Mouse (Mus musculus) limb, embryonic 12.5 days (tissue): ENCODE measurements around the gene Naaladl1. TPM values are rescaled to one million over a fixed set of nuclear protein-coding genes. Genes with fewer than 3 reads are reported as not detected.

ENCODE experiments used
- ATAC-seq: fragments of 200-750 bp; cut with Nextera tagmentation; 2 replicates; pipeline ENCODE4 v1.8.0; 2017; ENCODE audit warnings: low read depth, moderate TSS enrichment; ENCODE audit not compliant: insufficient number of reproducible peaks, insufficient read depth, low FRiP score, low TSS enrichment
- H3K27ac ChIP-seq: fragments of 300-500 bp; sonication (generic); 2 replicates; pipeline ENCODE4 v1.5.1; 2016; ENCODE audit warnings: mild to moderate bottlenecking, moderate library complexity
- H3K27me3 ChIP-seq: fragments of 300-500 bp; sonication (generic); 2 replicates; pipeline ENCODE4 v1.6.1; 2016; ENCODE audit warnings: mild to moderate bottlenecking, moderate library complexity
- H3K36me3 ChIP-seq: fragments of 300-500 bp; sonication (generic); 2 replicates; pipeline ENCODE4 v1.6.1; 2016; ENCODE audit warnings: mild to moderate bottlenecking, moderate library complexity
- H3K4me1 ChIP-seq: fragments of 300-500 bp; sonication (generic); replicated peaks from 2 replicates; pipeline ENCODE4 v1.6.1; 2016
- H3K4me2 ChIP-seq: fragments of 300-500 bp; sonication (generic); 2 replicates; pipeline ENCODE4 v1.6.1; 2016; ENCODE audit warnings: mild to moderate bottlenecking, moderate library complexity
- H3K4me3 ChIP-seq: fragments of 300-500 bp; sonication (generic); replicated peaks from 2 replicates; pipeline ENCODE4 v1.5.1; 2016; ENCODE audit warnings: mild to moderate bottlenecking
- H3K9ac ChIP-seq: fragments of 300-500 bp; sonication (generic); replicated peaks from 2 replicates; pipeline ENCODE4 v1.6.1; 2016; ENCODE audit warnings: mild to moderate bottlenecking, moderate library complexity
- H3K9me3 ChIP-seq: fragments of 300-500 bp; sonication (generic); 2 replicates; pipeline ENCODE4 v1.6.1; 2016; ENCODE audit warnings: mild to moderate bottlenecking, moderate library complexity
- WGBS: fragments of 180-500 bp; shearing (Covaris S2); methylation state at CpG from one replicate; pipeline ENCODE4 v1.1.7; 2016; 5-methylcytosine and 5-hydroxymethylcytosine counted together
- polyA plus RNA-seq: library from polyadenylated mRNA; unstranded; fragments of >200 nt; fragmentation: Nextera tagmentation; extraction: Ambion mirVana; gene quantifications from 2 replicates; pipeline ENCODE4 v1.2.1, GENCODE M21; 2016

The Naaladl1 gene
- polyA plus RNA-seq: 0.54 and 0.71 TPM in 2 replicates

DNA sequence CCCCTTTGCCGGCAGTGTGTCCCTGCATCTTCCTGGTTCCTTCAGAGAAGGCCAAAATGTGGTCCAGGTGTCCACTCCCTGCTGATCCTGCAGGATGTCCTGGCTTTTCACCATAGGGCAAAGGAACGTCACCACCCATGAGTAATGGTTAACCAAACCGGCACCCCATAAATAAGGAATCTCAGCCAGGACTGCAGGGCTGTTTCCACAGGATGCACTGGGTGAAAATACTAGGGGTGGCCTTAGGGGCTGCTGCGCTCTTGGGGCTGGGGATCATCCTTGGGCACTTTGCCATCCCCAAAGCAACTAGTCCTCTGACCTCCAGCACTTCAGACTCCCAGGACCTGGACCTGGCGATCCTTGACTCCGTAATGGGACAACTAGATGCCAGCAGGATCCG lies at the start of gene Naaladl1:
TSS of gene Naaladl1 (plus strand) at position 197 of the 400 bp plus-strand sequence.
- H3K4me2 ChIP-seq: no peak within 1 kb of the TSS
- ATAC-seq: no peak
- 80% methylated on average over 7 of the region's 7 CpGs for WGBS
- no peaks in the 10 kb centered on the region for H3K9me3 ChIP-seq
- no peaks in the 10 kb centered on the region; the same call in 1 of the 2 replicates for H3K36me3 ChIP-seq
- no peak within 1 kb of the TSS for H3K27ac ChIP-seq
- no peaks in the 10 kb centered on the region for H3K4me1 ChIP-seq
- no peaks in the 10 kb centered on the region for H3K27me3 ChIP-seq
- no peak within 1 kb of the TSS for H3K4me3 ChIP-seq
- no peak within 1 kb of the TSS for H3K9ac ChIP-seq

DNA sequence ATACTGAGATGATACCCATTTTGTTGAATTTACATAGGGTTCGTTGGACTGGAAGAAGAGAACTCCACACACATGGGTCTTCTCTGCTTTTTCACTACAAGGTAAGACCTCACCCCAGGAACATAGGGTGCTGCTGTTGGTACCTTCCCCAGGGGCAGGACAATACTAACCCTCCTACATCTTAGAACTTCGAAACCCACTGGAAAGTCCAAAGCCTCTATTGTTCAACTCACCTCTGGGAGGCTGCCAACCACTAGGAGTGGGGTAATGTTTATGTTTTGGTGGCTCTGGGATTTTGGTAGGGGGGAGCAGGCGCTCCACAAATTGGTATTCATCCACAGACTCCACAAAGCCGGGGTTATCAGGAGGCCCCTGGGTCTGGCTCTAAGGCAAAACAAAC lies 48.9 kb upstream of the Naaladl1 start:
- no peak for ATAC-seq
- Histone ChIP-seq H3K36me3 (peaks cover 59% of the 10 kb centered on the region), H3K9me3 (no peaks in the 10 kb centered on the region), H3K27me3 (no peaks in the 10 kb centered on the region), H3K4me1 (peaks cover 16% of the 10 kb centered on the region), H3K9ac (peak overlapping the region; percentile 92), H3K27ac (no peak overlapping the region), H3K4me3 (peak overlapping the region; percentile 86), H3K4me2 (peak overlapping the region; percentile 86)
- WGBS: 66% methylated on average over 4 of the region's 4 CpGs

GRCm38 (mm10) chr19:6057313-6058096 lies 48.1 kb upstream of the Naaladl1 start, which contains the start of the genes Mrpl49 and Fau:
Gene Mrpl49 (minus strand): TSS chr19:6057785.
Gene Fau (plus strand): TSS chr19:6057844.
- Histone ChIP-seq H3K9ac (peak within 1 kb of the TSS; percentile 92), H3K4me3 (peak within 1 kb of the TSS; percentile 86), H3K4me1 (peaks cover 24% of the 10 kb centered on the region), H3K36me3 (peaks cover 51% of the 10 kb centered on the region), H3K27me3 (no peaks in the 10 kb centered on the region), H3K27ac (peak within 1 kb of the TSS; percentile 73), H3K9me3 (no peaks in the 10 kb centered on the region), H3K4me2 (peak within 1 kb of the TSS; percentile 86)
- peak; percentile 76 for ATAC-seq
- WGBS: under 1% methylated on average over 61 of the region's 63 CpGs

DNA sequence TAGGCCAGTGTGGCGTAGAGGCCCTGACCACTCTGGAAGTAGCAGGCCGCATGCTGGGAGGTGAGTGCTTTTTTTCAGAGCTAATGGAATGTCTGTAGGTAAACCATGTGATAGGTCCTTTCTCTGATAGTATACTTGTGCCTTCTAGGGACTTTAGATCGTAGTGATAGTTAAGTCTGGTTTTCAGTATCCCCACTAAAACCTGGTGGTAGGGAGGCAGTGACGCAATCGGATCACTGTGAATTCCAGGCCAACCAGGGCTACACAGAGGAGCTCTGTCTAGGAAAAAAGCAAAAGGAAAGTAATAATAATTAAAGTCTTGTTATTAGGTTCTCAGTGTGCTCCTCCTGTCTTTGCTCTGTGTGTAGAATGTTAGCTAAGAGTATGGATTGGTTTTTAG lies 47.1 kb upstream of the Naaladl1 start:
- H3K4me3 ChIP-seq: peak overlapping the region; percentile 86
- no peak for ATAC-seq
- 0 out of 2 replicates have a peak overlapping the region, but pooled peaks have one; percentile 73 for H3K27ac ChIP-seq
- peak overlapping the region; percentile 86 for H3K4me2 ChIP-seq
- H3K4me1 ChIP-seq: peaks cover 28% of the 10 kb centered on the region
- peak overlapping the region; percentile 92 for H3K9ac ChIP-seq
- H3K27me3 ChIP-seq: no peaks in the 10 kb centered on the region
- no peaks in the 10 kb centered on the region for H3K9me3 ChIP-seq
- 39% methylated on average over 5 of the region's 5 CpGs for WGBS
- H3K36me3 ChIP-seq: peaks cover 41% of the 10 kb centered on the region

GRCm38 (mm10) chr19:6058966-6059365 lies 46.6 kb upstream of the Naaladl1 start:
- Histone ChIP-seq H3K4me3 (peak overlapping the region; percentile 86), H3K9me3 (no peaks in the 10 kb centered on the region), H3K9ac (peak overlapping the region; percentile 92; the same call in 1 of the 2 replicates), H3K4me2 (peak overlapping the region; percentile 86), H3K27me3 (no peaks in the 10 kb centered on the region), H3K36me3 (peaks cover 39% of the 10 kb centered on the region), H3K27ac (no peak overlapping the region), H3K4me1 (peaks cover 28% of the 10 kb centered on the region)
- WGBS: 83% methylated on average over 5 of the region's 5 CpGs
- ATAC-seq: no peak

DNA sequence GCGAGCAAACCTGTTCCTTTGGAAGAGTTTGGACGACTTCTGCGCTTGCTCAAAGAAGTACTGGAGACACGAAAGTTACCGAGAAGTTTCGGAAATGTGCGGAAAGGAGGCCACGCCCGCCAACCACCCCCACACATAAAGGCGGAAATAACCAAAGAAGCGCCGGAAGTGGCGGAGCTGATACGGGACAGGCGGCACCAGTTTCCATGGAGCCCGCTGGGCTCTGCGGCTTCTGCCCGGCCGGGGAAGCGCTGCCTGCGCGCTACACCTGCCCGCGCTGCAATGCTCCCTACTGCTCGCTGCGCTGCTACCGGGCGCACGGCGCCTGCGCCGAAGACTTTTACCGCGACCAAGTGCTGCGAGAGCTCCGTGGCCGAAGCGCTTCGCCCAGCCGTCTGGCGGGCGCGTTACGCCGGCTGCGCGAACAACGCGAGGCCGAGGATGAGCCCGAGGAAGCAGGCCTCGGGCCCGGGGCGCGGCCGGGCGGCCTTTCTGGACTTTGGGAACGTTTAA lies 44.5 kb upstream of the Naaladl1 start, which contains the start of gene Znhit2:
TSS of gene Znhit2 (plus strand) at position 172 of the 513 bp plus-strand sequence.
- H3K4me3 ChIP-seq: peak within 1 kb of the TSS; percentile 91
- peak within 1 kb of the TSS; percentile 94 for H3K9ac ChIP-seq
- peak within 1 kb of the TSS; percentile 96 for H3K4me2 ChIP-seq
- H3K36me3 ChIP-seq: peaks cover 20% of the 10 kb centered on the region
- peak; percentile 53 for ATAC-seq
- H3K27me3 ChIP-seq: no peaks in the 10 kb centered on the region
- H3K4me1 ChIP-seq: peaks cover 28% of the 10 kb centered on the region
- no peaks in the 10 kb centered on the region for H3K9me3 ChIP-seq
- under 1% methylated on average over 58 of the region's 58 CpGs for WGBS
- H3K27ac ChIP-seq: peak within 1 kb of the TSS; percentile 92

DNA sequence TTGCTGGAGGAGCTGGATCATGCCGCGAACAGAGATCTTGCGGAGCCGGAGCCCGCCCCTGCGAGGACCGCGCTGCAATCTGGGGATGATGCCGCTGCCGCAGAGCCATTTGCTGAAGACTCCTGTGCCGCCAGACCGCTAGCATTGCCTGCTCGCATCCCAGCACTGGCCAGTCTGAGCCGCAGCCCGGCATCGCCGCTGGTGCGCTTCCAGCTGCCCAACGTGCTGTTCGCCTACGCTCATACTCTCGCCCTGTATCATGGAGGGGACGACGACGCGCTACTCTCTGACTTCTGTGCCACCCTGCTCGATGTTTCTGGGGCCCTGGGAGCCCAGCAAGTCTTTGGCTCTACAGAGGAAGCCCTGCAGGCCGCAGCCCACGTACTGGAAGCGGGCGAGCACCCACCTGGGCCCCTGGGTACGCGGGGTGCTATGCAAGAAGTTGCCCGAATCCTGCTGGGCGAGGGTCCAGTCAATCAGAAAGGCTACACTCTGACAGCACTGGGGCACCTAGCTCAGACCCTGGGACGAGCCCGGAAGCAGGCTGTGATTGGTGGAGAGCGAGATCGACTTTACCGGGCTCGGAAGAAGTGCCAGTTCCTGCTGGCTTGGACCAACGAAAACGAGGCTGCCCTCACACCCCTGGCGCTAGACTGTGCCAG lies 43.8 kb upstream of the Naaladl1 start:
- Histone ChIP-seq H3K27me3 (no peaks in the 10 kb centered on the region), H3K4me2 (peak overlapping the region; percentile 96), H3K9me3 (no peaks in the 10 kb centered on the region), H3K4me3 (peak overlapping the region; percentile 91), H3K9ac (peak overlapping the region; percentile 94), H3K27ac (peak overlapping the region; percentile 92), H3K36me3 (peaks cover 20% of the 10 kb centered on the region), H3K4me1 (peaks cover 28% of the 10 kb centered on the region)
- 2% methylated on average over 44 of the region's 44 CpGs for WGBS
- ATAC-seq: no peak

DNA sequence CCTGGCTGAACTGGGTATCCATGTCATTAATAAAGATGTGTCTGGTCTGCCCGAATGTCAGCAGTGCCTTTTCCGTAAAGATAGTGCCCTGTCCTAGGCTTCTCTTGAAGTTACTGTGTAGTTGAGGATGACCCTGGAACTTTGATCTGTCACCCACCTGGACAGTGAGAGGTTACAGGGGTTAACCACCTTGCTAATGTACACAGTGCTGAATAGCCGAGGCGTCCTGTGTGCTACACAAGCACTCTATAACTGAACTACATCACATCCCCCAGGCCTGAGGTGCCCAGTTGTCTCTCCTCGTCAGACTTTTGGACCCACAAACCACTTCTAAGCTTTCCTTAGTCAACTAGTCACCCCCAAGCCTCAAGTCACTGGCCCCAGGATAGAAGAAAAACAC lies 43.2 kb upstream of the Naaladl1 start:
- ATAC-seq: no peak
- H3K4me1 ChIP-seq: peaks cover 32% of the 10 kb centered on the region
- peak overlapping the region; percentile 91 for H3K4me3 ChIP-seq
- H3K36me3 ChIP-seq: peaks cover 20% of the 10 kb centered on the region
- peak overlapping the region; percentile 96 for H3K4me2 ChIP-seq
- H3K27ac ChIP-seq: no peak overlapping the region
- WGBS: 71% methylated on average over 5 of the region's 5 CpGs
- no peaks in the 10 kb centered on the region for H3K9me3 ChIP-seq
- H3K27me3 ChIP-seq: no peaks in the 10 kb centered on the region
- peak overlapping the region; percentile 94 for H3K9ac ChIP-seq

DNA sequence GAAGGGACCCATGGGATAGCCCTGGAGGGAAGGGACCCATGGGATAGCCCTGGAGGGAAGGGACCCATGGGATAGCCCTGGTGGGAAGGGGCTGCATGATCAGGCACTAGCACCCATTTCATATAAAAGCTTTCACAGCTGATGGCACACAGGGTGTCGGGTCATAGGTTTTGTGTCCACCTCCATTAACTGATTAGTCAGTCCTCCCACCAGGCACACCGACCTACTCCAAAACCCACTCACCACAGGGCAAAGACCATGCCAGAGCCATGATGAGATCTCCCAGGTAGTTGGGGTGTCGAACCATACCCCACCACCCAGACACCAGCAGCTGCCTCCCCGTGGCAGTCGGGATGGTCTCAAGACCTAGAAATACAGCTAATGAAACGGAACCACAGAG lies 42.5 kb upstream of the Naaladl1 start:
- H3K4me2 ChIP-seq: peak overlapping the region; percentile 96
- H3K9me3 ChIP-seq: no peaks in the 10 kb centered on the region
- peaks cover 20% of the 10 kb centered on the region for H3K36me3 ChIP-seq
- no peak overlapping the region for H3K4me3 ChIP-seq
- 92% methylated on average over 6 of the region's 6 CpGs for WGBS
- no peaks in the 10 kb centered on the region for H3K27me3 ChIP-seq
- H3K27ac ChIP-seq: no peak overlapping the region
- peaks cover 36% of the 10 kb centered on the region for H3K4me1 ChIP-seq
- no peak overlapping the region for H3K9ac ChIP-seq
- ATAC-seq: no peak

GRCm38 (mm10) chr19:6066571-6066970 lies 39.0 kb upstream of the Naaladl1 start:
- Histone ChIP-seq H3K27me3 (no peaks in the 10 kb centered on the region), H3K4me3 (peak overlapping the region; percentile 50), H3K9ac (peak overlapping the region; percentile 62), H3K4me1 (peaks cover 34% of the 10 kb centered on the region), H3K4me2 (peak overlapping the region; percentile 86), H3K9me3 (no peaks in the 10 kb centered on the region), H3K36me3 (peaks cover 35% of the 10 kb centered on the region), H3K27ac (peak overlapping the region; percentile 80)
- 43% methylated on average over 5 of the region's 5 CpGs for WGBS
- ATAC-seq: no peak
